Mouse (Mus musculus) left cerebral cortex, postnatal 4 days (tissue): ENCODE measurements around the gene Pomgnt1. TPM values are rescaled to one million over a fixed set of nuclear protein-coding genes. Genes with fewer than 3 reads are reported as not detected.

Experiments used
- total RNA-seq, 2 experiments: library from RNA; stranded (reverse); gene quantifications; 2 replicates each; pipeline ENCODE4 v1.2.3; 2021

Gene Pomgnt1
- total RNA-seq, 2 experiments from 2014 or later, result 78.4 to 83.7 TPM

Other genes starting within 250 kb of the Pomgnt1 start
- gene Kncn, start 239.4 kb upstream of the Pomgnt1 start, total RNA-seq, result under 1 TPM in 1 of 2 experiments, not detected in 1; 0.32 TPM
- under 1 TPM; 0.24 to 0.36 TPM for gene 6430628N08Rik, start 233.2 kb upstream of the Pomgnt1 start, total RNA-seq
- gene Dmbx1, start 183.9 kb upstream of the Pomgnt1 start, total RNA-seq, result under 1 TPM; 0.10 to 0.38 TPM
- gene Faah, start 105.9 kb upstream of the Pomgnt1 start, total RNA-seq, result 10 to 100 TPM; 45.8 to 53.7 TPM
- gene Nsun4, start 70.0 kb upstream of the Pomgnt1 start, total RNA-seq, result 1 to 10 TPM; 6.6 to 8.2 TPM
- gene Uqcrh, start 48.8 kb upstream of the Pomgnt1 start, total RNA-seq, result 100 to 1,000 TPM; 319 to 327 TPM
- 10 to 100 TPM; 60.2 to 68.2 TPM for gene Lrrc41, start 48.6 kb upstream of the Pomgnt1 start, total RNA-seq
- 1 to 10 TPM; 2.4 to 3.2 TPM for gene Rad54l, start 150 bp upstream of the Pomgnt1 start, total RNA-seq
- gene Lurap1, start 27.5 kb downstream of the Pomgnt1 start, total RNA-seq, result 10 to 100 TPM; 18.5 to 21.1 TPM
- not detected for gene Tspan1, start 43.8 kb downstream of the Pomgnt1 start, total RNA-seq
- not detected for gene 1700042G07Rik, start 49.5 kb downstream of the Pomgnt1 start, total RNA-seq
- 1 to 10 TPM; 1.9 to 3.1 TPM for gene Gm49337, start 49.5 kb downstream of the Pomgnt1 start, total RNA-seq
- gene Pik3r3, start 97.8 kb downstream of the Pomgnt1 start, total RNA-seq, result 10 to 100 TPM; 32.2 to 32.4 TPM